Mouse (Mus musculus) limb, embryonic 14.5 days (tissue): ENCODE measurements around the gene Gpc5. TPM values are rescaled to one million over a fixed set of nuclear protein-coding genes. Genes with fewer than 3 reads are reported as not detected.

Experiments
- ATAC-seq: fragments of 200-750 bp; cut with Nextera tagmentation; 2 replicates; pipeline ENCODE4 v1.8.0; 2017; ENCODE audit warnings: low read depth, moderate number of reproducible peaks, moderate TSS enrichment; ENCODE audit not compliant: low FRiP score
- DNase-seq: peaks from one replicate; pipeline ENCODE4 v3.0.0-alpha.2; 2015; ENCODE audit warnings: low spot score
- H3K27ac ChIP-seq: fragments of 300-500 bp; sonication (generic); replicated peaks from 2 replicates; pipeline ENCODE4 v1.5.1; 2014; ENCODE audit warnings: low read depth, mild to moderate bottlenecking, low read length, moderate library complexity, mixed read lengths
- H3K27me3 ChIP-seq: fragments of 300-500 bp; sonication (generic); 2 replicates; pipeline ENCODE4 v1.6.1; 2014; ENCODE audit warnings: low read length, mixed read lengths; ENCODE audit not compliant: control insufficient read depth, insufficient read depth
- H3K36me3 ChIP-seq: fragments of 300-500 bp; sonication (generic); 2 replicates; pipeline ENCODE4 v1.6.1; 2014; ENCODE audit warnings: mild to moderate bottlenecking, low read length, moderate library complexity, mixed read lengths; ENCODE audit not compliant: control insufficient read depth, insufficient read depth
- H3K4me1 ChIP-seq: fragments of 300-500 bp; sonication (generic); 2 replicates; pipeline ENCODE4 v1.6.1; 2014; ENCODE audit warnings: antibody characterized with exemption, low read length, mixed read lengths; ENCODE audit not compliant: control insufficient read depth, insufficient read depth
- H3K4me2 ChIP-seq: fragments of 300-500 bp; sonication (generic); replicated peaks from 2 replicates; pipeline ENCODE4 v1.6.1; 2014; ENCODE audit warnings: low read depth, mild to moderate bottlenecking, low read length, moderate library complexity; ENCODE audit not compliant: severe bottlenecking
- H3K4me3 ChIP-seq: fragments of 300-500 bp; sonication (generic); replicated peaks from 2 replicates; pipeline ENCODE4 v1.5.1; 2014; ENCODE audit warnings: low read length
- H3K9ac ChIP-seq: fragments of 300-500 bp; sonication (generic); 2 replicates; pipeline ENCODE4 v1.6.1; 2014; ENCODE audit warnings: mild to moderate bottlenecking, low read depth, low read length, moderate library complexity; ENCODE audit not compliant: severe bottlenecking
- H3K9me3 ChIP-seq: fragments of 300-500 bp; sonication (generic); 2 replicates; pipeline ENCODE4 v1.6.1; 2016; ENCODE audit warnings: low read length; ENCODE audit not compliant: control insufficient read depth
- POLR2A ChIP-seq: fragments of 200-500 bp; IDR thresholded peaks from 2 replicates; pipeline ENCODE4 v1.8.0; 2012; ENCODE audit warnings: inconsistent platforms, mild to moderate bottlenecking, moderate library complexity, borderline replicate concordance; ENCODE audit not compliant: insufficient read depth, insufficient read length; ENCODE audit errors: extremely low read depth
- WGBS: fragments of 180-500 bp; shearing (Covaris S2); extraction: QIAGEN DNeasy Blood & Tissue Kit; methylation state at CpG from one replicate; pipeline ENCODE4 v1.1.7; 2014; 5-methylcytosine and 5-hydroxymethylcytosine counted together
- polyA plus RNA-seq, 2 experiments: library from polyadenylated mRNA; depleted of rRNA in 1 of 2; stranded (reverse) in 1 of 2; unstranded in 1 of 2; fragments of >200 nt; fragmentation: Nextera tagmentation in 1 of 2; extraction: Ambion mirVana in 1 of 2; gene quantifications; 2 replicates each; pipeline versions ENCODE4 v1.2.1 to v1.2.3; 2012 to 2014

Gene Gpc5
- polyA plus RNA-seq, 2 experiments = 0.78 to 1.4 TPM

DNA sequence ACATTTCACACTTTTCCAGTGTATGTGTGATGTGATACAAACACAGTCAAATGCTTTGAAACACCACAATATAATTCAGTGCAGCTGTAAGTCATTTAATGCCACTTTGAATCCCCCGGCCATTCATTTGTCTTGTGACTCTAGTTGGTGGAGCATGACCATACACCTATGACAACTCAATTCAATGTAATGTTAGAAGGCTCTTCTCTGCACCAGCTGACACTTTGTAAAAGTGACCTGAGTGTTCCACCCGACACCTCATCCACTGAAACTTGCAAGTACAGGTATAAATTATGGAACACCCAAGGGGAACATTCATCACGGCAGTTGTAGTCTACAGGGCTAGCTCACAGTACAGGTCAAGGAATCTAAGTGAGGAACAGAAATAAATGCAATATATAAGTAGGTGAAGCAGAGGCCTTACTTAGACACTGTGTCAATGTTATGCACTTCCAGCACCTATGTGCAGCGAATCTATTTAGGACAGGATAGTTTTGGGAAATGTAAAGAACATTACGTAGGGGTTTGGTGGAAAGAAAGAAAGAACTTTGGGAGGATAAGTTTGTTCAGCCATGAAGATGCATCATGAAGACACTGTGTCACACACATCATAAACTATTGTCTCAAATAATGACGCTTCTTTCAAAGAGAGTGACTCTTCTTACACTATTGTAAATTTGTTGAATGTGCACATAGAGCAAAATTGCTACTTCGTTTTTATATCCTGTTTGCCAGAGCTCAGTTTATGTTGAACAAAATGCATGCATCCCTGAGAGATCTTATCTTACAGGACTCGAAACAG is 1381.6 kb downstream of the Gpc5 start:
- no peak for DNase-seq
- H3K4me3 ChIP-seq = no peak overlapping the region
- no peaks in the 10 kb centered on the region for H3K36me3 ChIP-seq
- H3K4me1 ChIP-seq = no peaks in the 10 kb centered on the region
- no peak overlapping the region for H3K27ac ChIP-seq
- TF ChIP-seq POLR2A = no peak
- no peaks in the 10 kb centered on the region for H3K27me3 ChIP-seq
- H3K9ac ChIP-seq = no peak overlapping the region
- 72% methylated on average over 8 of the region's 8 CpGs for WGBS
- H3K9me3 ChIP-seq = no peaks in the 10 kb centered on the region
- peak; percentile 30 for ATAC-seq
- no peak overlapping the region for H3K4me2 ChIP-seq

DNA sequence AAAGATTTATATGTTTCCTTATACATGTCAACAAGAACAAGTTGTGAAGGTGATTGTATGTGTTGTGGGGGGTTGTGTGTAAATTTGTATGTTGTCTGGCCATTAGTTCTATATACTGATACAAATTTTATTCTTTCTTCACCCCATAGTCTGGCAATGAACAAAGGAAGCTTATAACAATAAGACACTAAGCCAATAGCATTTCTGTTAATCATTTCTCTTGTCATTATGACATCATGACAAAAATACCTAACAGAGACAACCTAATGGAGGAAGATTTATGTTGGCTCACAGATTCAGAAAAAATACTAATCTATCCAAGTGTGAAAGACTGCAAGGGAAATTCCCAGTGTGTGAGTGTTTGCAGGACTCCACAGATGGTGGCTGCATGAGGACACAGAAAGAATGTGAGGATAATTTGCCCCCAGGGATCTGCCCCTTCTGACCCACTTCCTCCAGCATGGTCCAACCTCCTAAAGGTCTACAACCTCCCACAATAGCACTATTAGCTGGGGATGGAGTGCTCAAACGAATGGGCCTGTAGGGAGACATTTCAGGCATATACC is 1402.4 kb downstream of the Gpc5 start:
- no peak overlapping the region for H3K27ac ChIP-seq
- H3K4me1 ChIP-seq = no peaks in the 10 kb centered on the region
- no peak overlapping the region for H3K4me2 ChIP-seq
- no peaks in the 10 kb centered on the region for H3K36me3 ChIP-seq
- ATAC-seq (0 out of 2 replicates have a peak, but pooled peaks have one; percentile 15), DNase-seq (no peak)
- WGBS = 33% methylated on average over 1 of the region's 1 CpGs
- no peaks in the 10 kb centered on the region for H3K9me3 ChIP-seq
- H3K9ac ChIP-seq = no peak overlapping the region
- no peaks in the 10 kb centered on the region for H3K27me3 ChIP-seq
- TF ChIP-seq POLR2A = no peak
- no peak overlapping the region for H3K4me3 ChIP-seq

DNA sequence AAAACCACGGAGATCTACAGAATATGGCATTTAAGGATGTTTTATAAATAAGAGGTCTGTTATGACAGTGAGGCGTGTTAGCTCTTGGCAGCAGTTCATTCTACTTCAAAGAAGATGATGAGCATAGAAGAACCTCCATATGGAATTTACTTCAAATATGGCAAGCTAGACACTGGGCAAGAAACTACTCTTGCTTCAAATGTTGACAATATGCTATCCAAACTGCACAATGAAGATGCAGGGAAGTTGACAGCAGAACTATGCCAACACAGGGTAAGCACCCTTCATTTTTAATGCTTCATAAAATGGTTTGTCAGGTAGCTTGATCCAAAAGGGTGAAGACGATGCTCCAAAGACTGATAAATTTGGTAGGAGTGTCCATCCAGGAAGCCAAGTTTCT is 1446.2 kb downstream of the Gpc5 start:
- Histone ChIP-seq H3K9ac (no peak overlapping the region), H3K27ac (no peak overlapping the region), H3K27me3 (no peaks in the 10 kb centered on the region), H3K9me3 (no peaks in the 10 kb centered on the region), H3K36me3 (no peaks in the 10 kb centered on the region), H3K4me3 (no peak overlapping the region), H3K4me1 (no peaks in the 10 kb centered on the region), H3K4me2 (no peak overlapping the region)
- ATAC-seq (no peak), DNase-seq (no peak)
- 85% methylated on average over 3 of the region's 3 CpGs for WGBS
- no peak for TF ChIP-seq POLR2A

DNA sequence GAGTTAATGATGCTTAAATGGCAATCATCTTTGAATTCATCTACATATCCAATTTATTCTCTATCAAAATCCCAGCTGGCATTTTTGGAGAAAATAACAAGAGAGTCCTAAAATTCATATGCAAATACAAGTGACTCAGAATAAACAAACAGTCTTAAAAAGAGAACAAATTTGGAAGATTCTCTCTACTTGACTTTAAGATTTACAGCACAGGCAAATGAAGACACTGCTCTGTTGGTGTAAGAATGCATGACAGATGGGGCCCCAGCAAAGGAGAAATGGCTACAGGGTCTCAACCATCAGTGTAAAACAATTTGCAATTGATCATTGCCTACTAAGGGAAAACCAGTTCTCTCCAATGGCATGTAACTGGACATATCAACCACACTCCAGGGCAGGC is 1451.7 kb downstream of the Gpc5 start:
- H3K4me2 ChIP-seq = no peak overlapping the region
- DNase-seq (no peak), ATAC-seq (no peak)
- no peaks in the 10 kb centered on the region for H3K27me3 ChIP-seq
- no peaks in the 10 kb centered on the region for H3K4me1 ChIP-seq
- H3K27ac ChIP-seq = no peak overlapping the region
- no peaks in the 10 kb centered on the region for H3K9me3 ChIP-seq
- no peak for TF ChIP-seq POLR2A
- no peaks in the 10 kb centered on the region for H3K36me3 ChIP-seq
- no peak overlapping the region for H3K4me3 ChIP-seq
- no peak overlapping the region for H3K9ac ChIP-seq

DNA sequence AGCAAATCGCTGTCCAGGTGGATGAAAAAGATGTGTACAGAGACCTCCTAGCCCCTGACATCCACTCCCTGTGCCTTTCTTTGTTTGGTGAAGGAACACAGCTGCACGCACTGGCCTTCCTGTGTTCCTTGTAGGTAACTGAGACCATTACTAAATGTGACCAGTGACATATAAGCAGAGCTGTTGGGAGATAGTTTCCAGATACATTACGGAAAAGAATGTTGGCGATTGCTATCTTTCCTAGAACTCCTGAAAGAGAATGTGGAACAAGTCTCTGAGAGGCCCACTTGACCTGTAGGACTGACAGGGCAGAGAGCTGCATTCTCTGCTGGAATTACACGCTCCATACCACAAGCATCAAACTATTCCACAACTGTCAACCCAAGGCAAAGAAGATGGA is 1459.4 kb downstream of the Gpc5 start:
- no peak overlapping the region for H3K27ac ChIP-seq
- no peak for TF ChIP-seq POLR2A
- no peak overlapping the region for H3K9ac ChIP-seq
- DNase-seq = no peak
- no peak overlapping the region for H3K4me2 ChIP-seq
- ATAC-seq = no peak
- WGBS = 59% methylated on average over 5 of the region's 5 CpGs
- H3K27me3 ChIP-seq = no peaks in the 10 kb centered on the region
- no peaks in the 10 kb centered on the region for H3K9me3 ChIP-seq
- no peak overlapping the region for H3K4me3 ChIP-seq
- no peaks in the 10 kb centered on the region for H3K36me3 ChIP-seq
- no peaks in the 10 kb centered on the region for H3K4me1 ChIP-seq
